Mouse (Mus musculus) adrenal gland (tissue): ENCODE data around the gene Il31.

Experiments
- intact Hi-C: fragments of 180-260 bp; cut with DNase I; formaldehyde crosslinking; loops from one replicate; pipeline ENCODE4 v1.15.1; 2025

Gene Il31

DNA sequence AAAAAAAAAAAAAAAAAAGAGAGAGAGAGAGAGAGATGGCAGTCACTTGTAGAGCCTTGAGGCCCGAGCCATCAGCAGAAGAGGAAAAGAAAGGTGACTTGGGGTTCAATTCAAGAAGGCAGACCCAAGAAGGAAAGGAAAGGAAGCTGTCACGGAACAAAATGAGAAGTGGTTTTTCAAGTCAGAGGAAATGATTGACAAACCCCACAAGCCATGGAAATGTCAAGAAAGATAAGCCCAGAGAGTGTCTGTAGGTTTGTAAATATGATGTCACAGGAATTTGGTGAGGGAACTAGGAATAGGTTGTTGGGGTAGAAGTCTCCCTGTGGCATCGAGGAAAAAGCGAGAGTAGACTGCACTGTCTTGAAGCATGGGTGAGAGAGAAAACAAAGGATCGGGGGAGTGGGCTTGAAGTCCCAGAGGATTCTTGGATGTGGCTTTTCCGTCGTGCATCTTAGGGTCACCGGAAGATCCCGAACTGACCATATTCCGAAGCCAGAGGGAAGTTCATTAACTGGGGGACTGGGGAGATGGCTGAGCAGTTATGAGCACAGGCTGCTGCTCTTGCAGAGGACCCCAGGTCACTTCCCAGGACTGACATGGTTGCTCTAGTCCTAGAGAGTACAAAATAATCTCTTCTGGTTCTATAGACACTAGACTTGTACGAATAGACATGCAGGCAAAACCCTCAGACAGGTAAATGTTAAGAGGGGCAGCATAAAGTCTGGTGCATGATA, 1.5 kb downstream of the Il31 start:
- intact Hi-C loops, result no loop called here

DNA sequence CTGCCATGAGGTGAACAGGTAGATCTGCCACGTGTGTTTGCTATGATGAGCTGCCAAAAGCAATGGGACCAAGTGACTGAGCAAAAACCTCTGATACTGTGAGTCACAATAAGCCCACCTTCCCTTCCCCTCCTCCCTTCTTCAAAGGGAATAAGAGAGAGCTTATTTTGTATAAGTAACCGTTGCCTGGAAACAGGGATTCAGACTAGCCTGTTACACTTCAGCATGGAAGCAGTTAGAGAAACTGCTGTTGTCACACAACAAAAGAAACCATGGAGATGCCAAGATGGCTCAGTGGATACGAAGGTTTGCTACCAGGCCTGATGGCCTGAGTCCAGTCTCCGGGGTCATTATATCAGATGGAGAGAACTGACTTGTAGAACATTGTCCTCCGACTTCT, 15.5 kb downstream of the Il31 start:
- intact Hi-C loops, result no loop called here

DNA sequence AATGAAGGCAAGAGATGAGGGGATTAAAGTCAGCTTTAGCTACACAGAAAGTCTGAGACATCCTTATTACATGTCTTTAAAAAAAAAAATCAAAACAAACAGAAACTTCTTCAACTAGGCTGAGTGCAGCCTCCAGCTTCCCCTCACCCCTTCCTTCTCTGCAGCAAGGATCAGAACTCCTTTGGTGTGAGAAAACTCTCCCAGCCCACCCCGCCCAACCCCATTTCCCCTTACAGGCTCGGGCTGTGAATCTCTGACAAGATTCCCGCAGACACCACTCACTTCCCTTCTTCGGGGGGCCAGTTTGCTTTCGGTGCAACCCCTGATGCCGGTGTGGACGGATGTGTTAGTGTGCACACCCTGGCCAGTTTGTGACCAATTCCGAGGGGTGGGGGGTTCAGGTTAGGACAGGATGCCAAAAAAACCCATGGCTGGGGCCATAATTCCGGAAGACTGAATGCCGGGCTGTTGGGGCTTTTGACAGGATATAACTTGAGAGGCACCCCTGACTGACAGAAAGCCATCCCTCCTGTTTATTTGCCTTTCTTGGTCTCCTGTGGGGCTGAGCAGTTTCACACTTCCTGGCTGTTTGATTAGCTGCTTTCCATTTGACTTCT, 18.4 kb downstream of the Il31 start:
- intact Hi-C loops, result no loop called here

DNA sequence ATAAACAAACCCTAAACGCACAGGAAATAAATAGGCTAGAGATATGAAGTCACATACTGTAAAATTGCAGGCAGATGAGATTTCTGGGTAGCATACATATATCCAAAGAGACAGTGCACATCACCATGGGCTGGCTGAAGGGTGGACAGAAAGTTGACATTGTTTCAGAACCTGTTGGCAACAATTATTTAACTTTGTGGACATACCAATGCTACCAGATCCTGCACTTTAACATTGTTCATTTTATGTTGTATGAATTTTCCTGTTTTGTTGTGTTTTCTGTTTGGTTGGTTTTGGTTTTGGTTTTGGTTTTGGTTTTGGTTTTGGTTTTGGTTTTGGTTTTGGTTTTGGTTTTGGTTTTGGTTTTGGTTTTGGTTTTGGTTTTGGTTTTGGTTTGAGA, 24.7 kb downstream of the Il31 start:
- intact Hi-C loops, result no loop called here

DNA sequence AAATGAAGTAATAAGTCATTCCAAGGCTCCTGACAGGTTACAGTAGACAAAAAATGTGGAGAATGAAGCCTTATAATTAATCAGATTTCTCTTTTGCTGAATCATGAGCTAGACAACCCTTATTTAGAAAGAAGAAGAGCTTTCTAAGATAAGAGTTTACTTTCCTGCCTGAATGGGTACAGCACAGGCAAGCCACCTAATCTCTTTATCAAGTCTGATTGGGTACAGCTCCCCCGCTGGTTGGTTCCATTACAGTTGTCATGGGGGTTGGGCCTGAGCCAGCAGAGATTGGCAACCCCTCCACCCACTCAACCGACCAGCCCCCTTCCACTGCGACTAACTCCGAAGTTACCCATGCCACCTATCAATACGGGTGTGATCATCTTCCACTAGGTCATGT, 27.9 kb downstream of the Il31 start:
- intact Hi-C loops, result no loop called here

GRCm38 (mm10) chr5:123451886-123452285, 37.4 kb downstream of the Il31 start:
- intact Hi-C loops, result no loop called here

DNA sequence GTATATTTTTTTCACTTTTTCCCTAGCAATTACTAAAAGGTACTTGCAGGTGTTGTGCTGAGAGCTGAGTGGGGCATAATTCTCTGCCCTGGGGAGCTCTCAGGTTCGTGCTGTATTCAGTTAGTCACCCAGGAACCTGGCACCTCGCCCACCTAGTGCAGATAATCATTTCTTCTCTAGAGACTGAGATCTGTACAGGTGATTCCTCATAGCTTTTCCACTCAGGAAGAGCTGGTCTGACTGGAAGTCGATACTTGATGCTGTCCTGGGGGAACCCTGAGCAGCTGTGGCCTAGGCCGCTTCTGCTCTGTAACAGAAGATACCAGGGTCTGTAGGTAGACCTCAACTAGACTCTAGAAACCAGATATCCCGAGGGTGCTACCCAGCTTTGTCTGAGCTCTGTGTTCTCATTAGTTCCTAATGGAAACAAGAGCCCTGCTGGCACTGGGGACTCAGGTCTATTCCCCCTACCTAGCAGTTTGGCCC, 44.4 kb downstream of the Il31 start:
- intact Hi-C loops, result loop anchor here (1.0 to 5.0 kb wide), 2 partner anchors 54 to 162 kb away; no protein-coding TSS in a partner anchor

GRCm38 (mm10) chr5:123444069-123444468, 45.2 kb downstream of the Il31 start:
- intact Hi-C loops, result loop anchor here (1.0 to 5.0 kb wide), 2 partner anchors 55 to 163 kb away; no protein-coding TSS in a partner anchor

DNA sequence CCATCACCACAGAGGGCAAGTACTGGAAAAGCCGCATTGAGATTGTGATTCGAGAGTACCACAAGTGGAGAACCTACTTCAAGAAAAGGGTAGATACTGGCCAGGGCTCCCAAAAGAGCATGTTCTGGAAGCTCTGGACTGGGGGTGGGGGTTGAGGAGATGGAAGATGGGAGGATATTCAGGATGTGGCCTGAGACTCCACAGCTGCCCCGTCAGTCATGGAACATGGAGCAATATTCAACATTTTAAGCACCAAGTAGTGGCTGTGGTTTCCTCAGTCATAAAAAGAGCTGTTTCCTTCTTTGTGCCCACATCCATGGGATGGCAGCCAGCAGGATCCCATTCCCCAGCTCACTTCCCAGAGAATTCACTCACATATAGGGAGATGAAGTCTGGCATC, 47.0 kb downstream of the Il31 start:
- intact Hi-C loops, result loop anchor here (5.0 kb wide), 1 partner anchor 165 kb away; no protein-coding TSS in a partner anchor

- intact Hi-C loops, result loop anchor here (5.0 kb wide), 1 partner anchor 167 kb away; no protein-coding TSS in a partner anchor
Observed at GRCm38 (mm10) chr5:123440664-123441063, 48.6 kb downstream of the Il31 start.

DNA sequence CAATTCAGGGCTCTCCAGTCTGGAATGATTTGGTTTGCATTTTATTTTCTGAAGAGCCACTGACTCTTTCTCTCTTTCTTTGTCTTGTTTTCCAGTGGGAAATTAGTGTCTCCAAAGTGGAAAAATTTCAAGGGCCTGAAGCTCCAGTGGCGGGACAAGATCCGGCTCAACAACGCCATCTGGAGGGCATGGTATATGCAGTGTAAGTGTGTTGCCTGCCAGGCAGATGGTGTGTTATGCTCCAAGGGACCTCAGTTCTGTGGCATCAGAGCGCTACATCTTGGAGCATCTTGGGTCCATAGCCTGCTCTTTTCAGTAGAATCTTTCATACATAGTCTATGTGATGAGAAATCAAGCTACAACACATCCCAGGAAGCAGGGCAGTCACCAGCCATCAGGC, 49.3 kb downstream of the Il31 start:
- intact Hi-C loops, result loop anchor here (5.0 kb wide), 1 partner anchor 167 kb away; no protein-coding TSS in a partner anchor

- intact Hi-C loops, result no loop called here
Observed at GRCm38 (mm10) chr5:123439312-123439711, 50.0 kb downstream of the Il31 start.

- intact Hi-C loops, result no loop called here
Observed at GRCm38 (mm10) chr5:123438381-123438780, 50.9 kb downstream of the Il31 start.

- intact Hi-C loops, result loop anchor here (2.0 kb wide), 2 partner anchors 60 to 68 kb away; no protein-coding TSS in a partner anchor
Observed at GRCm38 (mm10) chr5:123436780-123437175, 52.5 kb downstream of the Il31 start.

DNA sequence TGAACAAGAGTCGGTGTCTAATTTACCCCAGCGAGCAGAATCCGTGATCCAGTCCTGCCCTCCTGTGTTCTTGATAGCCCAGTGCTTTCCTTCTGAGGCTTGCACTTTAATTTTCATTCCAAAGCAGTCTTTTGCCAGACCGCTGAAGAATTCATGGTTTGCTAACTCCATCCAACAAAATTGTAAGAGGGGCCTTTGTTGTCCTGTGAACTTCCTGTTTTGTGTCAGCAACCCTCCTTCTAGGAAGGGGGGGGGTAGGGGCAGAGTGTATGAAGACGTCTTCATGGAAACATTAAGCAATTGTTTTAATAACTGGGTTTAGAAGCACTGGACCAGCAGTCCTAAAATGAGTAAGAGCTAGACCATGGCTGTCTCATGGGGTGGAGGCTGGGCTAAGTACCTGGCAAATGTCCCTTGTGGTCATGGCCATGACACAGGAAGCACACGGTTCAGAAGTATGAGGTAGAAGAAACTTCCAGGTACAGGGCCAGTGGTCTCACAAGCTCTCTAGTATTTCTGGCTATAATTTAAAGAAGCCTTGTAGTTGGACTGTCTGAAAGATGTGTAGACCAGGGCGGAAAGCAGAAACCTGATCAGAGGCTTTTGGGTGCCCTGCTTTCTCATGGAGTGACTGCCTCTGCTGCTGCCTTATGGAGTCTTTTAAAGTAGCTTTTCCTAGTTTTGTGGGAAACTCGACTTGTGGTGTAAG, 53.1 kb downstream of the Il31 start:
- intact Hi-C loops, result loop anchor here (2.0 kb wide), 2 partner anchors 59 to 67 kb away; no protein-coding TSS in a partner anchor

- intact Hi-C loops, result loop anchor here (5.0 kb wide), 1 partner anchor 35 kb away; no protein-coding TSS in a partner anchor
Observed at GRCm38 (mm10) chr5:123432305-123432874, 56.9 kb downstream of the Il31 start.

DNA sequence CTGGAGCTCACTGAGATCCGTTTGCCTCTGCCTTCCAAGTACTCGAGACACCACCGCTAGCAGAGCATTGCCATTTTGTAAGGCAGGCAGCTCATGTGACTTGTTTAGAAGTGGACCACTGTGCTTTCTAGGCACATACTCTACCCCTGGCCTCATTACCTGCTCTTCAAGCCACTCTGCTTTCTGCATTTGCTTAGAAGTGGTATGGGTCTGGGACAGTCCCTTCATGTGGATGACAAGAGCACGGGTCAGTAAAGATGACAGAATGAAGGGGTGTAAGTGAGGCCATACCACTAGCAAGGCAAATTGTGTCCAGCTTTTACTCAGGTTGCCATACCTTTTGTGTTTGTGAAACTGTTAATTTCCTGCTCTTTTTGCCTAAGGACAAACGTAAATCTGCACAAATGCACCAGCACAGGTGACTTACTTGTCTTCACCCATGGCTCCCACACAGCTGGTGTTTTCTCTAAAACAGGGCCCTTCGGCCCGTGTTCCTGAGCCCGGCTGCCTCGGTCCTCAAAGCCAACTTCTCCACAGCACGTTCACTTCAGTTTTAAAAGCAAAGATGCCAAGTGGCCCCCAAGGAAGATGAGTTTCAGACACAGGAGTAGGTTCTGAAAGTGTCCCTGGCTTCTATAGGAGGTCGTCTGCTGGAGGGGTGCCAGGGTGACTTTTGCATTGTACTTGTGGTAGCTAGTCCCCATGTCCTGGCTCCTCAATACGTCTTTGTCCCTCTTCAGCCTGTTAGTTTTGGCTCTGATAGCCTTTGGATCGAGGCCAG, 57.6 kb downstream of the Il31 start:
- intact Hi-C loops, result loop anchor here (5.0 kb wide), 1 partner anchor 34 kb away; no protein-coding TSS in a partner anchor
